Mouse (Mus musculus): ENCODE data around the gene Gm28048.

GRCm38 (mm10) chr11:23017943-23018342 is 36.1 kb upstream of the Gm28048 start:
- TF ChIP-seq CTCF (IDR thresholded peaks at IDR 0.05; ENCODE audit: low read depth) (no peak), EP300 (IDR thresholded peaks at IDR 0.05; ENCODE audit: low read depth) (no peak)

All from liver, embryonic 14.5 days (tissue).